Mouse (Mus musculus) CH12F3 (cell line): ENCODE data around the gene Slc38a1.
"Not testable (repeated sequence)": the region's sequence is repeated elsewhere in the genome, so short reads cannot be mapped to it uniquely, and the experiment has no call there.

Source experiments
- in situ Hi-C: fragments of 300-500 bp; cut with MboI; formaldehyde crosslinking; loops from 2 replicates; pipeline ENCODE4 v1.14.3; 2020; ENCODE audit warnings: low sequenced_read_pairs

The Slc38a1 gene

GRCm38 (mm10) chr15:96660590-96661141 lies 18.0 kb upstream of the Slc38a1 start:
- in situ Hi-C loops: no loop called here

GRCm38 (mm10) chr15:96658275-96658602 lies 15.5 kb upstream of the Slc38a1 start:
- in situ Hi-C loops: no loop called here

- in situ Hi-C loops: no loop called here
Measured at GRCm38 (mm10) chr15:96657576-96658274, 15.0 kb upstream of the Slc38a1 start.

- in situ Hi-C loops: no loop called here
Measured at GRCm38 (mm10) chr15:96655514-96655913, 12.8 kb upstream of the Slc38a1 start.

GRCm38 (mm10) chr15:96654714-96655113 lies 12.0 kb upstream of the Slc38a1 start:
- in situ Hi-C loops: no loop called here

GRCm38 (mm10) chr15:96653011-96653410 lies 10.3 kb upstream of the Slc38a1 start:
- in situ Hi-C loops: no loop called here

GRCm38 (mm10) chr15:96652531-96652930 lies 9.8 kb upstream of the Slc38a1 start:
- in situ Hi-C loops: no loop called here

GRCm38 (mm10) chr15:96647376-96647775 lies 4.7 kb upstream of the Slc38a1 start:
- in situ Hi-C loops: no loop called here

- in situ Hi-C loops: no loop called here
Measured at GRCm38 (mm10) chr15:96641821-96642435, 785 bp downstream of the Slc38a1 start.

GRCm38 (mm10) chr15:96641111-96641820 lies 1.4 kb downstream of the Slc38a1 start:
- in situ Hi-C loops: no loop called here

GRCm38 (mm10) chr15:96640291-96640985 lies 2.3 kb downstream of the Slc38a1 start:
- in situ Hi-C loops: no loop called here

- in situ Hi-C loops: no loop called here
Measured at GRCm38 (mm10) chr15:96639630-96640029, 3.1 kb downstream of the Slc38a1 start.

- in situ Hi-C loops: no loop called here
Measured at GRCm38 (mm10) chr15:96638656-96639055, 4.1 kb downstream of the Slc38a1 start.

GRCm38 (mm10) chr15:96638173-96638572 lies 4.5 kb downstream of the Slc38a1 start:
- in situ Hi-C loops: no loop called here

GRCm38 (mm10) chr15:96634670-96635405 lies 7.9 kb downstream of the Slc38a1 start:
- in situ Hi-C loops: no loop called here

- in situ Hi-C loops: no loop called here
Measured at GRCm38 (mm10) chr15:96632201-96632600, 10.5 kb downstream of the Slc38a1 start.

- in situ Hi-C loops: no loop called here
Measured at GRCm38 (mm10) chr15:96631107-96631718, 11.5 kb downstream of the Slc38a1 start.

GRCm38 (mm10) chr15:96628256-96628655 lies 14.5 kb downstream of the Slc38a1 start:
- in situ Hi-C loops: no loop called here

- in situ Hi-C loops: no loop called here
Measured at GRCm38 (mm10) chr15:96626871-96627270, 15.8 kb downstream of the Slc38a1 start.

GRCm38 (mm10) chr15:96625012-96625411 lies 17.7 kb downstream of the Slc38a1 start:
- in situ Hi-C loops: not testable (repeated sequence)
